15 mouse cellular contexts compared by ENCODE assay signal in genomic region chr13:60044876-60045275, GRCm38 (mm10).
DNase-seq lines count a peak whose midpoint lies in the region; ATAC-seq lines count a peak whose summit lies in the region.
"Had no signal": no experiment of that assay in that cellular context is flagged by ENCODE, and none has a peak within 500 bp of the region (broad histone marks: within the 10 kb centered on the region; RNA-seq: fewer than 3 reads in every experiment).

No protein-coding gene starts in this region.

- no peak overlapping the region for H3K9ac ChIP-seq in heart, embryonic 14.5 days (ENCODE audit: low read length)
- no peak overlapping the region for H3K9ac ChIP-seq in midbrain, embryonic 14.5 days (replicated peaks; ENCODE audit: low read length)
- no peak overlapping the region for H3K9ac ChIP-seq in midbrain, embryonic 16.5 days (ENCODE audit: low read depth, low read length)
- H3K9ac ChIP-seq in embryonic facial prominence, embryonic 14.5 days (ENCODE audit: low read depth, low read length) = no peak overlapping the region
- H3K9ac ChIP-seq: neural tube, embryonic 13.5 days; stomach, embryonic 15.5 days had no signal

- H3K4me3 ChIP-seq in heart, embryonic 14.5 days (ENCODE audit: control insufficient read depth in 1 of 2, insufficient read depth in 1 of 2, low read depth in 1 of 2, low read length in 2 of 2) = no peak overlapping the region
- H3K4me3 ChIP-seq in midbrain, embryonic 14.5 days (replicated peaks; ENCODE audit: low read depth, low read length) = no peak overlapping the region
- H3K4me3 ChIP-seq in midbrain, embryonic 16.5 days (ENCODE audit: low read depth, low read length) = no peak overlapping the region
- H3K4me3 ChIP-seq in embryonic facial prominence, embryonic 14.5 days (ENCODE audit: low read depth, low read length) = no peak overlapping the region
- H3K4me3 ChIP-seq: midbrain, embryonic 10.5 days; neural tube, embryonic 13.5 days; stomach, embryonic 15.5 days had no signal

- peak overlapping the region; percentile 19 for H3K4me2 ChIP-seq in heart, embryonic 14.5 days (ENCODE audit: low read length)
- H3K4me2 ChIP-seq in midbrain, embryonic 14.5 days (ENCODE audit: low read length) = no peak overlapping the region
- H3K4me2 ChIP-seq in midbrain, embryonic 16.5 days (ENCODE audit: low read length) = no peak overlapping the region
- no peak overlapping the region for H3K4me2 ChIP-seq in embryonic facial prominence, embryonic 14.5 days (ENCODE audit: low read depth, low read length)
- H3K4me2 ChIP-seq: neural tube, embryonic 13.5 days; stomach, embryonic 15.5 days had no signal

- WGBS in heart, embryonic 14.5 days = 24% methylated on average over 6 of the region's 6 CpGs
- WGBS in midbrain, embryonic 14.5 days = 39% methylated on average over 6 of the region's 6 CpGs
- 40% methylated on average over 6 of the region's 6 CpGs for WGBS in midbrain, embryonic 16.5 days
- 31% methylated on average over 6 of the region's 6 CpGs for WGBS in embryonic facial prominence, embryonic 14.5 days

- H3K27me3 ChIP-seq in heart, embryonic 14.5 days (ENCODE audit: control insufficient read depth, insufficient read depth, low read length) = no peaks in the 10 kb centered on the region
- H3K27me3 ChIP-seq in midbrain, embryonic 14.5 days (ENCODE audit: control insufficient read depth, insufficient read depth, low read length) = no peaks in the 10 kb centered on the region
- no peaks in the 10 kb centered on the region for H3K27me3 ChIP-seq in midbrain, embryonic 16.5 days (ENCODE audit: control insufficient read depth, insufficient read depth, low read depth, low read length)
- H3K27me3 ChIP-seq in embryonic facial prominence, embryonic 14.5 days (replicated peaks; ENCODE audit: control insufficient read depth, insufficient read depth, low read length) = no peaks in the 10 kb centered on the region
- H3K27me3 ChIP-seq: neural tube, embryonic 13.5 days; Patski; stomach, embryonic 15.5 days had no signal

- no peak overlapping the region for H3K27ac ChIP-seq in heart, embryonic 14.5 days (replicated peaks in 1 of 2; ENCODE audit: control insufficient read depth in 1 of 2, insufficient read depth in 1 of 2, low read depth in 2 of 2, low read length in 2 of 2)
- no peak overlapping the region for H3K27ac ChIP-seq in midbrain, embryonic 14.5 days (replicated peaks; ENCODE audit: low read depth, low read length)
- no peak overlapping the region for H3K27ac ChIP-seq in midbrain, embryonic 16.5 days (ENCODE audit: low read length)
- H3K27ac ChIP-seq in embryonic facial prominence, embryonic 14.5 days (replicated peaks; ENCODE audit: low read depth, low read length) = peak overlapping the region; percentile 23; the same call in 1 of the 2 replicates
- H3K27ac ChIP-seq: midbrain, embryonic 10.5 days; neural tube, embryonic 13.5 days; stomach, embryonic 15.5 days had no signal

- intact Hi-C loops in heart, postnatal 36 days (cut with DNase I) = no loop called here

- no peak for DNase-seq in heart, postnatal 36 days
- DNase-seq in midbrain, embryonic 14.5 days = peak; percentile 33
- DNase-seq in embryonic facial prominence, embryonic 14.5 days (ENCODE audit: low spot score) = peak; percentile 76
- peak; percentile 71 for DNase-seq in gonadal fat pad, adult 2 months (ENCODE audit: low read depth)
- DNase-seq in adrenal gland, postnatal 10 days = no peak
- DNase-seq in thymus, adult 18-20 months = no peak
- DNase-seq: adrenal gland, adult 2 months; heart, adult 18-20 months; kidney, postnatal 10 days had no signal

- peaks cover 18 to 33% of the 10 kb centered on the region in 2 experiments for H3K4me1 ChIP-seq in heart, embryonic 14.5 days (ENCODE audit: control insufficient read depth in 2 of 2, insufficient read depth in 2 of 2, low read length in 2 of 2)
- H3K4me1 ChIP-seq in midbrain, embryonic 14.5 days (ENCODE audit: control insufficient read depth, insufficient read depth, low read length) = peaks cover 5% of the 10 kb centered on the region; the same call in 1 of the 2 replicates
- peaks cover 8% of the 10 kb centered on the region for H3K4me1 ChIP-seq in midbrain, embryonic 16.5 days (ENCODE audit: control insufficient read depth, insufficient read depth, low read length)
- H3K4me1 ChIP-seq in embryonic facial prominence, embryonic 14.5 days (ENCODE audit: control insufficient read depth, insufficient read depth, low read length) = peaks cover 35% of the 10 kb centered on the region

- no peaks in the 10 kb centered on the region for H3K36me3 ChIP-seq in heart, embryonic 14.5 days (ENCODE audit: control insufficient read depth, insufficient read depth, low read length)
- no peaks in the 10 kb centered on the region for H3K36me3 ChIP-seq in midbrain, embryonic 14.5 days (ENCODE audit: control insufficient read depth, insufficient read depth, low read length)
- no peaks in the 10 kb centered on the region for H3K36me3 ChIP-seq in midbrain, embryonic 16.5 days (ENCODE audit: control insufficient read depth, insufficient read depth, low read length)
- no peaks in the 10 kb centered on the region for H3K36me3 ChIP-seq in embryonic facial prominence, embryonic 14.5 days (ENCODE audit: control insufficient read depth, insufficient read depth, low read length)
- H3K36me3 ChIP-seq: midbrain, embryonic 10.5 days; neural tube, embryonic 13.5 days; stomach, embryonic 15.5 days had no signal

- no peak for ATAC-seq in heart, embryonic 14.5 days (ENCODE audit: insufficient number of reproducible peaks, insufficient read depth, low FRiP score, low read depth)
- no peak for ATAC-seq in midbrain, embryonic 14.5 days (ENCODE audit: low FRiP score, low TSS enrichment)
- ATAC-seq in midbrain, embryonic 16.5 days = no peak
- peak; percentile 42; the same call in 1 of the 2 replicates for ATAC-seq in embryonic facial prominence, embryonic 14.5 days (ENCODE audit: low read depth)
- ATAC-seq: Patski had no signal

- no peaks in the 10 kb centered on the region for H3K9me3 ChIP-seq in heart, embryonic 14.5 days (ENCODE audit: control insufficient read depth, low read length)
- H3K9me3 ChIP-seq in midbrain, embryonic 14.5 days (ENCODE audit: control insufficient read depth, low read length) = no peaks in the 10 kb centered on the region
- H3K9me3 ChIP-seq in midbrain, embryonic 16.5 days (replicated peaks; ENCODE audit: control insufficient read depth, low read length, poor library complexity, severe bottlenecking) = no peaks in the 10 kb centered on the region
- no peaks in the 10 kb centered on the region for H3K9me3 ChIP-seq in embryonic facial prominence, embryonic 14.5 days (ENCODE audit: control insufficient read depth, low read length)
- H3K9me3 ChIP-seq: midbrain, embryonic 10.5 days; neural tube, embryonic 13.5 days; stomach, embryonic 15.5 days had no signal

Comparison
In these comparisons a context has a peak if more than half of its experiments do, and no peak if none do; other contexts are left out.
1. DNase-seq: peak in midbrain, embryonic 14.5 days (single experiment), embryonic facial prominence, embryonic 14.5 days (single experiment) and gonadal fat pad, adult 2 months (single experiment); none in heart, postnatal 36 days (0 of 2), adrenal gland, postnatal 10 days (single experiment) and thymus, adult 18-20 months (0 of 2).